Mouse (Mus musculus) spleen, adult 2 months (tissue): ENCODE measurements around the gene Gsto1.

Experiments used
- CTCF ChIP-seq: fragments of 200-500 bp; IDR thresholded peaks from 2 replicates; pipeline ENCODE4 v1.5.1; 2011; ENCODE audit warnings: mild to moderate bottlenecking, inconsistent platforms; ENCODE audit not compliant: insufficient read depth, insufficient read length, insufficient replicate concordance; ENCODE audit errors: extremely low read depth
- POLR2A ChIP-seq: fragments of 200-500 bp; IDR thresholded peaks from 2 replicates; pipeline ENCODE4 v1.6.1; 2011; ENCODE audit warnings: low read depth, low read length, inconsistent platforms

- TF ChIP-seq CTCF (no peak), POLR2A (no peak)
Observed at GRCm38 (mm10) chr19:47905603-47906002, 50.8 kb downstream of the Gsto1 start.
